Mouse (Mus musculus) layer of hippocampus, adult 11-12 months (tissue): Measurements from ENCODE around the gene Smcr8.

ENCODE experiments used
- DNase-seq: peaks from one replicate; pipeline ENCODE4 v3.0.0; 2022; ENCODE audit warnings: low spot score

Gene Smcr8

GRCm38 (mm10) chr11:60776829-60777740, at the start of gene Smcr8, which contains the start of gene Top3a:
Gene Smcr8, plus strand, starts transcription at chr11:60777524.
Gene Top3a, minus strand, starts transcription at chr11:60777365.
- peak; percentile 88 for DNase-seq

- DNase-seq: peak; percentile 96
Measured at GRCm38 (mm10) chr11:60728260-60728761, 49.0 kb upstream of the Smcr8 start, which contains the start of gene Mief2. Gene Mief2, plus strand, starts transcription at chr11:60728398.

- no peak for DNase-seq
Measured at GRCm38 (mm10) chr11:60729217-60729641, 48.1 kb upstream of the Smcr8 start.

DNA sequence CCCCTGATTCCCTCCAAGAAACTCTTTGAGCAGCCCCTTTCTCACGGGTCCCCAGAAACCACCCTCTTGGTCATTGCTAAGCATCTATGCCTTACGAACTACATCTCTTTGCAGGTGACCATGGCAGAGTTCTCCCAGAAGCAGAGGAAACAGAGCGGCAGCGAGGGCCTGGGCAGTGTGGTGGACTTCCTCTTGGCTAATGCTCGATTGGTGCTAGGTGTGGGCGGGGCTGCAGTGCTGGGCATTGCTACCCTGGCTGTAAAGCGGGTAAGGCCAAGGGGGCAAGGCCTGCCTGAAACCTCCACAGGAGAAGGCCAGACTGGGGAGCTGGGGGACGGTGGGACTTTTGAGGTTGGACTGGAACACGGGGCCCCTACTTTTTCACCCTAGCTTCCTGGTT, 47.2 kb upstream of the Smcr8 start:
- DNase-seq: no peak

DNA sequence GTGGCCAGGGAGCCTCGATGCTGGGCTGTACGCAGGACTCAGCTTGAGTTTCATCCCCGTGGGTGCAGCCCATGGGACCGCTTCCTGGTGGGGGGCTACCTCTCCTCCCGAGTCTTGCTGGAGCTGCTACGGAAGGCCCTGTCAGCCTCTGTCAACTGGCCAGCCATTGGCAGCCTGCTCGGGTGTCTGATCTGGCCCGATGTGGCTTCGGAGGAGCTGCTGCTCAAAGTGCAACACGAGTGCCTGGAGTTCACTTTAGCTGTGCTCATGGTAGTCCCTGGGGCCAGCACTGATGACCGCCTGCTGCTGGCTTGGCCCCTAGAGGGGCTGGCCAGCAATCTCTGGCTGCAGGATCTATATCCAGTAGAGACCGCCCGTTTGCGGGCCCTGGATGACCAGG, 46.1 kb upstream of the Smcr8 start:
- DNase-seq: no peak

- DNase-seq: no peak
Measured at GRCm38 (mm10) chr11:60734206-60734605, 43.1 kb upstream of the Smcr8 start.

- no peak for DNase-seq
Measured at GRCm38 (mm10) chr11:60735191-60735590, 42.1 kb upstream of the Smcr8 start.

DNA sequence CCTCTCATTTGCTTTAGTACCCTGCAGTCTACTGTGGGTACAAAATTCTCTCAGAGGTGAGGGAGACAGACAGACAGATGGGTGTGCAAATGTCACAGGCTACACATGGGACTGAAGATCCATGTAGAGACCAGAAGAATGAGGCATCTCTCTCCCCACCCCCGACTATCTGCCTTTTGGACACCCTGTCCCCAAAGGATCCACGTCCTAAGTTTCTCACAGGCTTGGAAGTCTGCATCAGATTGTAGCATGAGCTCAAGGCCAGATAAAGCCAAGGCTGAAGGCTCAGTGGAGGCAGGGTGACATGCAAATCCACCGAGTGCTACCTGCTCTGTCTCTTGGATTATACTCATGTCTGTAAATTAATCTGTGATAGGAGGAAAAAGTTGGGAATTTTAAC, 40.8 kb upstream of the Smcr8 start:
- DNase-seq: no peak

DNA sequence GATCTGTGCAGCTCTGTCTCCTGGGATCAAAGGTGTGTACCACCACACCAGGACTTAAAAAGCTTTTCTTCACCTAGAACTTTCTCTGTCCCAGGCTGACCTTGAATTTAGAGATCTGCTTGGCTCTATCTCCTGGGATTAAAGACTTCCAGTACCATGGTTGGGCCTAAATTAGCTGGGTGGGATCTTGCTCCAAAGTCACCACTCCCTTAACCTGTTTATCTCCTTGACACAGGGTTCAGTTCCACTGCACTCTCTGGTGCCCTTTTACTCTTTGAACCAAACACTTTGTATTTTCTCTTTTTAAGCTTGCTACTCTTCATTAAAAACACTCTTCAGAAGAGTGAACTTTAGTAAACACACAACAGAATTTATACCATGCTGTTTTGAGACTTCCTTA, 39.9 kb upstream of the Smcr8 start:
- no peak for DNase-seq

DNA sequence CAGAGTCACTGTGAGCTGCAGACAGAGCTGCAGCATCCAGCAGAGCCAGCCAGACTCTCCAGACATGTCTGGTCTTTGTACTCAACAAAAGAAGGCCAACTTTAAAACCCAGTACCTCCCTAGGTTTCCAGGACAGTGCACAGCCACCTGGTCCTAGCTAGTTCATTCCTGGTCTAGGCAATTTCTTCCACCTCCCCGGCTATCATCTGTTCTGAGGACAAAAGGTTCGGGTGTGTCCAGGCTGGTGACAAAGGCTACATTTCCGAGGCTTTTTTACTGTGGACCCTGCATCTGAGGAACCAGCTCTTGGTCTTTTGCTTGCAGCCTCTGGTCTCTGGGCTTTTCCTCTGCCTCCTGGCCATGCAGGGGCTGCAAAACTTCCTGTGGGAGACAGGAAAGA, 37.0 kb upstream of the Smcr8 start:
- DNase-seq: no peak

- DNase-seq: no peak
Measured at GRCm38 (mm10) chr11:60755570-60755969, 21.8 kb upstream of the Smcr8 start.

DNA sequence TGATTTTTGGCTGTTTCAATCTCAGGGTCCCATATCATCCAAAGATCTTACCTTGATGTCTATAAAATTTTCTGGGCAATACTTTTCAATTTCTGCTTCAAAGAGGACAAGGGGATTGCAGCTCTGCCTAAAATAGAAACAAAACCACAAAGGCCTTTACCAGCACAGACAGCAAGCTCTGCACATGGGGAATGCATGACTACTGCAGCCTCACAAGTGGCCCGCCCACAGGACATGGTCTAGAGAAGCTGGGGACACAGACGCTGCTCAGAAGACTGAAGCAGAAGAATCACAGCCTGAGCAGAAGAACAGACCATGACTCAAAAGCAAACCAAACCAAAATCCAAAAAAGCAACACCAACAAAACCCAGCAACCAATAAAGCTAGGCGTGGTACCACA, 15.6 kb upstream of the Smcr8 start:
- DNase-seq: no peak

- DNase-seq: no peak
Measured at GRCm38 (mm10) chr11:60766969-60767368, 10.4 kb upstream of the Smcr8 start.

- DNase-seq: no peak
Measured at GRCm38 (mm10) chr11:60769322-60769721, 8.0 kb upstream of the Smcr8 start.

DNA sequence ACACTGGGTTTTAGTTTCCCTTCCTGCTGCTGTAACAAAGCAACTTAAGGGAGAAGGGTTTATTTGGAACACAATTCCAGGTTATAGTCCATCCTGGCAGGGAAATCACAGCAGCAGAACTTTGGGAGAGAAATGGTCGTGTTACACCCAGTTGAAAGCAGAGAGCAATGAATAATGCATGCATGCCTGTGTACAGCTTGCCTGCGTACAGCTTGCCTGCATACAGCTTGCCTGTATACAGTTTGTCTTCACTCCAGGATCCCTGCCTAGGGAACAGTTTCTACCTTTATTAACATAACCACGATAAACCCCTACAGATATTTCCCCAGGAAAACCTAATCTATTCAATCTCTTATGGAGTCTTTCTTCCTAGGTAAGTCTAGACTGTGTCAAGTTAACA, 6.5 kb upstream of the Smcr8 start:
- DNase-seq: no peak

- DNase-seq: no peak
Measured at GRCm38 (mm10) chr11:60772161-60772560, 5.2 kb upstream of the Smcr8 start.

- DNase-seq: no peak
Measured at GRCm38 (mm10) chr11:60774158-60774689, 3.1 kb upstream of the Smcr8 start.

DNA sequence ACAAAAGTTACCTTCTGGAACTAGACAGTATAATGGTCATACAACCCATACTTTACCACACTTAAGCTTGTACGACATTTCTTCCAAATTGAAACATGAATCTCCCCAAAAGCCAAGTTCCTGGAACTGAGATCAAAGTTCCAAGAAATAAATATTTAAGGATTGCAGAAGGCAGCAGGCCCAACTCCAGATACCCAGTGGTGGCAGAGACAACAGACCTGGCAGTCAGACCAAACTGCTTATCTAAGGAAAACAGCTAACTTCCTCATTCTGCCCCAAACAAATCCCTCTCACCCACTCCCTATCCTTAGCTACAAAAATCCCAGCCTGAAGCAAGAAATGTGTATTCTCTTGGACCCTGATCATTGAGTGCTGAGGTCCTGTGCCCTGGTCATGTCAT, 2.5 kb upstream of the Smcr8 start:
- no peak for DNase-seq

DNA sequence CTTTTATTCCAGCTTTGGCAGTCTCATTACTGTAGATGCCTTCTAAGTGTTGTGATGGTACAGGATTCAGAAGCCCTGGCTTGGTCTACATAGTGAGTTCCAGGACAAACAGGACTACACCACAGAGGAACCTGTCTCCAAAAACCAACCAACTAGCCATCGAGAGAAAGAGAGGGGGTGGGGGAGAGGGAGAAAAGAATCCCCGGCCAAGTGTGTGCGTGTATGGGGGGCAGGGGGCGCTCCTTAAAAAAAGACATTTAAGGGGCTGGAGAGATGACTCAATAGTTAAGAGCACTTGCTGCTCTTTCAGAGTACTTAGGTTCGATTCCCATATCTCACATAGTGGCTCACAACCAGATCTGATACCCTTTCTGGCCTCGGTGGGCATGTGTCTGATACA, 1.7 kb upstream of the Smcr8 start:
- DNase-seq: no peak

- no peak for DNase-seq
Measured at GRCm38 (mm10) chr11:60776107-60776828, 1.1 kb upstream of the Smcr8 start.

GRCm38 (mm10) chr11:60777801-60778370, 562 bp downstream of the Smcr8 start:
- no peak for DNase-seq

DNA sequence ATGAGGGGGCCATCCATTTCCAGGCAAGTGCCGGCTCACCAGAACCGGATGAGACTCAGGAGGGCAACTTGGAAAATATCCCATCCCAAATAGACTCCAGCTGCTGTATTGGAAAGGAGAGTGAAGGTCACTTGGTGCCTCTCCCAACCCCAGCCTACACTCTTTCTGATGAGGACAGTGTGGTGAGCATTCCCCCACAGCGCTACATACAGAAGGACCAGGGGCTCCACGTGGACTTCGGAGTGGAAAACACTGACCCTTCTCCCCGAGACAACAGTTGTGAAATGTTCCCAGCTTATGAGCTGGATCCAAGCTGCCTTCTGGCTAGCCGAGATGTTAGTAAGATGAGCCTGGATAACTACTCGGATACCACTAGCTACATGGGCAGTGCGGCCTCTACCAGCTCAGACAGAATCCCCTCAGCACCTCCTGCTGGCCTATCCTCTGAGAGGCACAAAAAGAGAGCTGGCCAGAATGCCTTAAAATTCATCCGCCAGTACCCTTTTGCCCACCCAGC, 2.4 kb downstream of the Smcr8 start:
- no peak for DNase-seq
